Mouse (Mus musculus): ENCODE results near the gene Mast4.

DNA sequence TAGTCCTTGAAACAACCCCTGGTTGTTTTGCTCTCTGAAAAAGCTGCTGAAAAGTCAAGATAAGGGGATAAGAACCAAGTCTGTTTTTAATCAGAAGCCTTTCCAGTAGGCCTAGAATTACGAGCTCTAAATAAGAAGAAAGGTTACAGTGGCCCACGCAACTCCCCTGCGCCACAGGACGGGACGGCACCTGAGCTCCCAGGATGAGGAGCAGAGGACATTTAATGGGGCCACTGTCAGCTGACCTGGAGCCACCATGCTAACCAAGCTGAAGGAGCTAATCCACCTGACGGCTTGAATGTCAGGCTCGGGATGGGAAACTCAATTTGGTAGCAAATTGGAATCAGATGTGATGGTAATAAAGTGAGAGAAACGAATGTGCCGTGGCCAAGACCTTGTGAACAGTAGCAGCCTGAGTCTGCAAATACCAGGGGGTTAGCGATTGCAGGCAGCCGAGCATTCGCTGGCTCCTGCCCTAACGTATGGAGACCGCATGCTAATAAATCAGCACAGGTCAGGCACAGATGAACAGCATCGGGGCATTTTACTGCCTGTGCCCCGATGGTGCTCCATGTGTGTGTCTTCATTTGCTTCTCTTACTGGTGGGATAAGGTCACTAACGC lies 306.7 kb downstream of the Mast4 start:
- TF ChIP-seq POLR2A (IDR thresholded peaks at IDR 0.05; ENCODE audit: low read depth, low read length) = no peak
- TF ChIP-seq CTCF (IDR thresholded peaks at IDR 0.05; ENCODE audit: borderline replicate concordance, insufficient read depth, low read length) = no peak
